Mouse (Mus musculus): ENCODE results near the gene Wfdc2. TPM values are rescaled to one million over a fixed set of nuclear protein-coding genes. Genes with fewer than 3 reads are reported as not detected.

The Wfdc2 gene
- total and polyA plus RNA-seq, 2 experiments from 2014 or later, result 0.74 to 8.5 TPM

DNA sequence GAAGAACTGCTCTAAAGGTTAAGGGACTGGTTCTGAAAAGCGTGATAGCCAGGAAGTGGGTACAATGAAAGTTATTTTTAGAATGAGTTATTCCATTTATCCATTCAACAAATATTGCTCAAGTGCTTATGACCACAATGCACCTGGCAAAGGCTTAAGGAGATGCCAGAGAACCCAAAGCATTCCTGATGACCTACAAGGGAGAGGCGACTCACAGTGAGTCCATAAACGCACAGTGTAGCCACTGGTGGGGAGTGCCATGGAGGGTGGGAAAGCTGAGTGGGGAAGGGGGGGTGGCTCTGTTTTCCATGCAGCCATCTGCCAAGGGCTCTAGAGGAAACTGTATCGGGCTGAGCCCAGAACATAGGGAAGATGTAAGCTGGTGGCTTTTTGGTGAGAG, 12.9 kb upstream of the Wfdc2 start:
- no peaks in the 10 kb centered on the region for H3K9me3 ChIP-seq (replicated peaks; ENCODE audit: control insufficient read depth, low read length)
- no peaks in the 10 kb centered on the region for H3K36me3 ChIP-seq (replicated peaks; ENCODE audit: control insufficient read depth, insufficient read depth, low read length)
- TF ChIP-seq CTCF (IDR thresholded peaks at IDR 0.05; ENCODE audit: low read depth), result no peak
- TF ChIP-seq EP300 (IDR thresholded peaks at IDR 0.05; ENCODE audit: low read depth), result no peak
- WGBS, result 33% methylated on average over 4 of the region's 4 CpGs
- no peak for ATAC-seq (ENCODE audit: insufficient read depth, low read depth)
- no peak overlapping the region for H3K4me3 ChIP-seq (ENCODE audit: low read depth, low read length)
- DNase-seq (ENCODE audit: low spot score), result no peak
- no peaks in the 10 kb centered on the region for H3K4me1 ChIP-seq (ENCODE audit: control insufficient read depth, insufficient read depth)
- 0 out of 2 replicates have a peak, but pooled peaks cover 11% of the 10 kb centered on the region for H3K27me3 ChIP-seq (ENCODE audit: control insufficient read depth, insufficient read depth, low read length)
- no peak overlapping the region for H3K27ac ChIP-seq (ENCODE audit: low read depth)
- no peak overlapping the region for H3K9ac ChIP-seq (replicated peaks; ENCODE audit: low read depth, low read length)
- H3K4me2 ChIP-seq (ENCODE audit: low read depth, low read length), result no peak overlapping the region

DNA sequence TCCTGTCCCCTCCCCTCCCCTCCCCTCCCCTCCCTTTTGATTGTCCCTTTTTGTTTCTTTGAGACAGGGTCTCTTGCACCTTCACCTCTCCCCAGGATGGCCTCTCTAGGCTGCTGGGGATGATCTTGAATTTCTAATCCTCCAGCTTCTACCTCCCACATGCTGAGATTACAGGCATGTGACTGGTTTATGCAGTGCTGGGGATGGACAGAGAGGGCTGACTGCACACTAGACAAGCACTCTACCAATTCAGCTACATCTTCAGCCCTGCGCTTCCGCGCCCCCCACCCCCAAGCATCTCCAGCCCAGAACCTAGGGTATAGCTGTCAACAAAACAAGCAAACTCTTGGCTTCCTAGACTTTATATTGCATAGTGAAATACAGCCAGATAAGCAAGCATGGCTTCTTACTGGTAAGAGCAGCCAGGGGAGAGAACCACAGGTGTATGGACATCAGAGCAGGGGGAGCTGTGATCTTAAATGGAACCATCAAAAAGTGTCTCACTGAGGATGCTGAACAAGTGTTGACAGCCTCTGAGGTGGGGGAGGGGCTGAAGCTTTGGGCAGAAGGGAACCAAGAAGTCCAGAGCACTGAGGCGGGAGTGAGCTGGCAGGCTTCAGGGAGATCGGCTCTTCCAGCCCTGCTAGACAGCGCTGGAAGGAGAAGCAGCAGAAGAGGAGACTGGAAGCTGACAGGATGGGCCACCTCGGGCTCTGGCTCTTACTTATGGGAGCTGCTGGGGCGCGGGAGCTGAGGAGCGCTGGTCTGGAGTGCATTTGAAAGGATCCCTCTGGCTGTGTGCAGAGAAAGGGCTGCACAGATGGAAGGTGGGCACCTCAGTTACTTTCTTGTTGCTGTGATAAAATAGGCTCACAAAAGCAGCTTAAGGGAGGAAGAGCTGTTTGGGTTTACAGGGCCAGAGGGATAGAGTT, 12.0 kb upstream of the Wfdc2 start:
- H3K9ac ChIP-seq (replicated peaks; ENCODE audit: low read depth, low read length), result no peak overlapping the region
- TF ChIP-seq EP300 (IDR thresholded peaks at IDR 0.05; ENCODE audit: low read depth) (no peak), CTCF (IDR thresholded peaks at IDR 0.05; ENCODE audit: low read depth) (no peak)

DNA sequence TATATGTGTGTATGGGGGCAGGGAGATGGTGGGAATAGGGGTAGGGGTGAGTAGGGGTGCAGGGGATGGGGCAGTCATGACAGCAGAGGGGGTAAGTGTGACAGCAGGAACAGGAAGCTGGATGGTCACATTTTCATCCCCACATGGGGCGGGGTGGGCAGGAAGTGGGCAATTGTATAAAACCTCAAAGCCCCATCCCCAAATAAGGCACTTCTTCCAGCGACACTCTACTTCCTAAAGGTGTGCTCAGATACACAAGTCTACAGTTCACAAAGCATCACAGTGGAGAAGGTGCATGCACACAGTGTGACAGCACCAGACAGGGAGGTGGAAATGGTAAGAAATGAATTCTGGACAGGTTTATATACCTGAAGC, 11.3 kb upstream of the Wfdc2 start:
- Histone ChIP-seq H3K9ac (replicated peaks; ENCODE audit: low read depth, low read length) (no peak overlapping the region), H3K4me1 (ENCODE audit: control insufficient read depth, insufficient read depth) (no peaks in the 10 kb centered on the region), H3K27ac (ENCODE audit: low read depth) (no peak overlapping the region), H3K4me2 (ENCODE audit: low read depth, low read length) (no peak overlapping the region), H3K9me3 (replicated peaks; ENCODE audit: control insufficient read depth, low read length) (no peaks in the 10 kb centered on the region), H3K36me3 (replicated peaks; ENCODE audit: control insufficient read depth, insufficient read depth, low read length) (no peaks in the 10 kb centered on the region), H3K27me3 (ENCODE audit: control insufficient read depth, insufficient read depth, low read length) (0 out of 2 replicates have a peak, but pooled peaks cover 11% of the 10 kb centered on the region), H3K4me3 (ENCODE audit: low read depth, low read length) (no peak overlapping the region)
- 47% methylated on average over 2 of the region's 2 CpGs for WGBS
- no peak for TF ChIP-seq EP300 (IDR thresholded peaks at IDR 0.05; ENCODE audit: low read depth)
- TF ChIP-seq CTCF (IDR thresholded peaks at IDR 0.05; ENCODE audit: low read depth), result no peak
- ATAC-seq (ENCODE audit: insufficient read depth, low read depth) (no peak), DNase-seq (ENCODE audit: low spot score) (no peak)

More for the DNA sequence above, 12.0 kb upstream of the Wfdc2 start:
- ATAC-seq (ENCODE audit: insufficient read depth, low read depth) (no peak), DNase-seq (ENCODE audit: low spot score) (no peak)
- Histone ChIP-seq H3K27ac (ENCODE audit: low read depth) (no peak overlapping the region), H3K9me3 (replicated peaks; ENCODE audit: control insufficient read depth, low read length) (no peaks in the 10 kb centered on the region), H3K4me2 (ENCODE audit: low read depth, low read length) (no peak overlapping the region), H3K4me3 (ENCODE audit: low read depth, low read length) (no peak overlapping the region), H3K27me3 (ENCODE audit: control insufficient read depth, insufficient read depth, low read length) (0 out of 2 replicates have a peak, but pooled peaks cover 11% of the 10 kb centered on the region), H3K36me3 (replicated peaks; ENCODE audit: control insufficient read depth, insufficient read depth, low read length) (no peaks in the 10 kb centered on the region), H3K4me1 (ENCODE audit: control insufficient read depth, insufficient read depth) (no peaks in the 10 kb centered on the region)
- 18% methylated on average over 10 of the region's 10 CpGs for WGBS

DNA sequence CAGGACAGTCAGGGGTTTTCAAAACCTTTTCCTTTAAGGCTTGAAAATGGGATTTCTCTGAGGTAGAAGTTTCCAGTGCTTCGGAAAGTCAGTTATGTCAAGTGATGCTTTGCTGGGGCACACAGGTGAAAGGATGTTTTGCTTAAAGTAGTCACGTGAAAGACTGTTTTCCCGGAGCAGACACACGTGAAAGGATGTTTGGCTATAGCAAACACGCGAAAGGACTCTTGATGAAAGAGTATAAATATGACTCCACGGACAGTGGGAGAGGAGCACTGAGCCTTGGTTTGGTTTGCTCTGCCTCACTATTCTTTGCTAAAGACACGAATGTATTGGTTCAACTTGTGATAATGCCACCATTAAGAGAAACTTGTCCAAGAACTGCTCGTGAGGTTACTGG, 10.7 kb upstream of the Wfdc2 start:
- WGBS, result 78% methylated on average over 9 of the region's 9 CpGs
- TF ChIP-seq EP300 (IDR thresholded peaks at IDR 0.05; ENCODE audit: low read depth) (no peak), CTCF (IDR thresholded peaks at IDR 0.05; ENCODE audit: low read depth) (no peak)
- Histone ChIP-seq H3K27me3 (ENCODE audit: control insufficient read depth, insufficient read depth, low read length) (0 out of 2 replicates have a peak, but pooled peaks cover 11% of the 10 kb centered on the region), H3K36me3 (replicated peaks; ENCODE audit: control insufficient read depth, insufficient read depth, low read length) (no peaks in the 10 kb centered on the region), H3K27ac (ENCODE audit: low read depth) (no peak overlapping the region), H3K9me3 (replicated peaks; ENCODE audit: control insufficient read depth, low read length) (no peaks in the 10 kb centered on the region), H3K4me3 (ENCODE audit: low read depth, low read length) (no peak overlapping the region), H3K4me1 (ENCODE audit: control insufficient read depth, insufficient read depth) (no peaks in the 10 kb centered on the region), H3K9ac (replicated peaks; ENCODE audit: low read depth, low read length) (no peak overlapping the region), H3K4me2 (ENCODE audit: low read depth, low read length) (no peak overlapping the region)
- ATAC-seq (ENCODE audit: insufficient read depth, low read depth) (no peak), DNase-seq (ENCODE audit: low spot score) (no peak)

DNA sequence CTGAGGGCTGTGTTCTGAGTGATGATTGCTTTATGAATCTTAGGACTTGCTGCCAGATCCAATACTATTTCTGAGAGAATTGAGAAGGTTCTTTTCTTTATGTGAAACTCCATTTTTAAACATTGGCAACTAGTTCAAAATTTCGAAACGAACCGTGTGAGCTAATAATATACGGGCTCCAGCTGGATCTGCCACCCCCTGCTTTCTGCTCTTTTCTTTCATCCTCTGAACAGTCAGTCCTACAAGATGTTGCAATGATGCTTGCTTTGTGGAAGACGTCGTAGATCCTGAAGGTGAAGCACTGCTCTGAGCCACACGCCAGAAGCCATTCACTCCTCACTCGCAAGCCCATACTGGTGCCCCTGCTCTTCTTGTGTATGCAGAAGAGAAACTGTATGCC, 3.8 kb upstream of the Wfdc2 start:
- Histone ChIP-seq H3K9ac (replicated peaks; ENCODE audit: low read depth, low read length) (no peak overlapping the region), H3K4me1 (ENCODE audit: control insufficient read depth, insufficient read depth) (0 out of 2 replicates have a peak, but pooled peaks cover 6% of the 10 kb centered on the region), H3K9me3 (replicated peaks; ENCODE audit: control insufficient read depth, low read length) (no peaks in the 10 kb centered on the region), H3K27ac (ENCODE audit: low read depth) (no peak overlapping the region), H3K36me3 (replicated peaks; ENCODE audit: control insufficient read depth, insufficient read depth, low read length) (no peaks in the 10 kb centered on the region), H3K4me2 (ENCODE audit: low read depth, low read length) (no peak overlapping the region), H3K4me3 (ENCODE audit: low read depth, low read length) (no peak overlapping the region), H3K27me3 (ENCODE audit: control insufficient read depth, insufficient read depth, low read length) (peaks cover 13% of the 10 kb centered on the region)
- TF ChIP-seq EP300 (IDR thresholded peaks at IDR 0.05; ENCODE audit: low read depth), result no peak
- no peak for TF ChIP-seq CTCF (IDR thresholded peaks at IDR 0.05; ENCODE audit: low read depth)
- DNase-seq (ENCODE audit: low spot score) (no peak), ATAC-seq (ENCODE audit: insufficient read depth, low read depth) (no peak)
- 74% methylated on average over 8 of the region's 8 CpGs for WGBS

Measured in heart, postnatal 0 days (tissue).